Mouse (Mus musculus) bone marrow macrophage, adult 2 months (primary cell): ENCODE data around the gene Optn. TPM values are rescaled to one million over a fixed set of nuclear protein-coding genes. Genes with fewer than 3 reads are reported as not detected.

Source experiments
- H3K27ac ChIP-seq: 2 replicates; pipeline ENCODE4 v1.5.1; 2012; ENCODE audit warnings: low read depth, low read length; ENCODE audit not compliant: insufficient read depth
- H3K4me1 ChIP-seq: 2 replicates; pipeline ENCODE4 v1.6.1; 2012; ENCODE audit warnings: low read length; ENCODE audit not compliant: control insufficient read depth, insufficient read depth
- H3K4me3 ChIP-seq: 2 replicates; pipeline ENCODE4 v1.5.1; 2012; ENCODE audit warnings: mild to moderate bottlenecking, low read length, moderate library complexity; ENCODE audit not compliant: insufficient read depth
- CTCF ChIP-seq: IDR thresholded peaks from 2 replicates; pipeline ENCODE4 v1.5.1; 2012; ENCODE audit warnings: low read depth, mild to moderate bottlenecking, low read length, moderate library complexity
- POLR2A ChIP-seq: IDR thresholded peaks from 2 replicates; pipeline ENCODE4 v1.6.1; 2012; ENCODE audit warnings: mild to moderate bottlenecking, low read depth, low read length, borderline replicate concordance
- polyA plus RNA-seq: library from polyadenylated mRNA; stranded (reverse); fragments of >200 nt; gene quantifications from 2 replicates; pipeline ENCODE4 v1.2.4, GENCODE M21; 2012; ENCODE audit not compliant: missing spikeins, insufficient read depth, insufficient read length

Optn gene
- polyA plus RNA-seq, 1 experiment, result 11.6 TPM

DNA sequence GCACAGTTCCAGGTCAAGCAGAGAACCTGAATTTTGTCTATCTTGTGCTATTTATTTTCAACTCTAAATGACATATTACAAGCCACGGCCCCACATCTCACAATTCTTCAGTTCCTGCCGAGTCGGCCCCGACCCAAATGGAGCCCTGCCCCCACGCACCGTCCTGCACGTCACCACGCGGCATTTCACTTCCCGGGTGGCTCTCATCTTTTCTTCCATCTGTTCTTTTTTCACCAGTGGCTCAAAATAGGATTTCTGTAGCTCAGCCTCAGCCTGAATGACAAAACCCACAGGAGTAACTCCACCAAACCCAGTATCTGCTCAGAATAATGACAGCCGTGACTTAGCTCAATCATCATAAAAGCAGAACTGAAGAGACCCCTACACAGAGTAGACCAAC is 70.3 kb downstream of the Optn start:
- Histone ChIP-seq H3K4me3 (no peak overlapping the region), H3K27ac (no peak overlapping the region), H3K4me1 (no peaks in the 10 kb centered on the region)
- TF ChIP-seq CTCF (no peak), POLR2A (no peak)

DNA sequence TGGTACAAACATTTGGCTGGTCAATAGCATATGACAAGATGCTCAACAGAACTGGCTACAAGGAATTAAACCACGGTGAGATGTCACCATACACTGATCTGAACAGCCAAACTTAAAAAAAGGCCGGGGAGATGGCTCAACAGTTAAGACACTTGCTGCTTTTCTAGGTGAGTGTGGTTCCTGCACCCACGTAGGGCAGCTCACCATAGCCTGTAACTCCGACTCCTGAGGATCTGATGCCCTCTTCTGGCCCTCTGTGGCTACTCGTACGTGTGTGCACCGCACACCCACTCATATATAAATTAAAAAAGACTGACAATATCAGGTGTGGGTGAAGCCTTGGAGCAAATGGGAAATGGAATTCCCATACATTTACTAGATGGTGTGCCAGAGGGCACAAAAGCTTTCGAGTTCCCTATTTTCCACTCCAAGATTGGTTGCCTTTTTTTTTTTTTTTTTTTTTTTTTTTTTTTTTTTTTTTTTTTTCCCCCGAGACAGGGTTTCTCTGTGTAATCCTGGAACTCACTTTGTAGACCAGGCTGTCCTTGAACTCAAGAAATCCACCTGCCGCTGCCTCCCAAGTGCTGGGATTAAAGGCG is 74.9 kb downstream of the Optn start:
- TF ChIP-seq POLR2A, result no peak
- peak; percentile 31; the same call in 1 of the 2 replicates for TF ChIP-seq CTCF
- Histone ChIP-seq H3K4me3 (no peak overlapping the region), H3K4me1 (no peaks in the 10 kb centered on the region), H3K27ac (no peak overlapping the region)

DNA sequence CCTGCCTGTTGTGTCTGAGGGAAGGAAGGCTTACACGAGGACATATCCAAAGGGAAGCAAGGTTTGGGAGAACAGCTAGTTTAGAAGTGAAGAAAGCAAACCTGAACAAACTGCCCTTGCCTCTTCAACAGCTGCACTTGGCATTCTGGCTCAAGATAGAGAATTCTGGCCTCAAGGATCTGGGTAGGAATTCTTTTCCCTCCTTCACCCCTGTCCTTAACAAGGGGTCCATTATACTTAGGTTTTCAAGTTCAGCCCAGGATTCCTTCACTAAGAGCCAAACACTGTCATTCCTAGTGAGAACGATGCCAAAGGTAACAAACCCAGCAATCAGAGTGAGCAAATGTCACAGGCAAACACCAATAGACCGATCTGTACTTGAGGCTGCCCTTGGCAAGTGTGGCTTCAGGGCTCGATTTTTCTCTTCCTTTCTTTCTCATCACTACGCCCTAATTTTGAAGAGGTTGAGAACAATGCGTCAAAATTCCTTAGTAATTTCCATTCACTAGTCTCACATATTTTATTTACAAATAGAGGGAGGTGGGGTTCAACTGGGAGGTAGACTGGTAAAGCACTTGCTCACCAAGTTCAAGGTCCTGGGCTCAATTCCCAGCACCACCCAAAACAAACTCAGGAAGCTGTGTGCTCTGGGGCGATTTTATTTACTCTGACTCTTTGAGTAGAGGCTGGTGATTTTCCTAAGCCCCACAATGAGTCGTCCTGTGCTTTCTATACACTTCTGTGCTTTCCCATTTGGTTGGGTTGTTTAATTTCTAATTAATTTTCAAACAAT is 76.3 kb downstream of the Optn start:
- H3K4me1 ChIP-seq, result no peaks in the 10 kb centered on the region
- no peak overlapping the region for H3K27ac ChIP-seq
- TF ChIP-seq CTCF (no peak), POLR2A (no peak)
- no peak overlapping the region for H3K4me3 ChIP-seq

DNA sequence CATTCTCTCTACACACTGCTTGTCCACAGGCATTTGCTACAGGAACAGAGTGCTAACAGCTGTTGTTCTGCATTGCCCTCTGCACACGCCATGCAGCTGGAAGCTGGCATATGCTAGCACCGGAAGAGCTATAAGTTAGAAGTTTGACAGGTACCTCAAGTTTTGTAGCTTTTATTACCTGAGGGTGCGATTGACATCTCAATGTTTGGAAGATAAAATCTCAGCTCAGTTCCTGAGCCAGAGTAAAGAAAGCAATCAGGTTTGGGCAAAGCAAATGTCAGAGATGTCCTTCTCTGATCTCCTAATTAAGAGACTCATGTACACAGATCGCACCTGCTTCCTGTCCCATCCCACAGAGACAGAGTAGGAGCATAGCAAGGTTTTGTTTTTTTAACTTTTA is 77.1 kb downstream of the Optn start:
- Histone ChIP-seq H3K4me1 (no peaks in the 10 kb centered on the region), H3K27ac (no peak overlapping the region), H3K4me3 (no peak overlapping the region)
- TF ChIP-seq CTCF (no peak), POLR2A (no peak)

DNA sequence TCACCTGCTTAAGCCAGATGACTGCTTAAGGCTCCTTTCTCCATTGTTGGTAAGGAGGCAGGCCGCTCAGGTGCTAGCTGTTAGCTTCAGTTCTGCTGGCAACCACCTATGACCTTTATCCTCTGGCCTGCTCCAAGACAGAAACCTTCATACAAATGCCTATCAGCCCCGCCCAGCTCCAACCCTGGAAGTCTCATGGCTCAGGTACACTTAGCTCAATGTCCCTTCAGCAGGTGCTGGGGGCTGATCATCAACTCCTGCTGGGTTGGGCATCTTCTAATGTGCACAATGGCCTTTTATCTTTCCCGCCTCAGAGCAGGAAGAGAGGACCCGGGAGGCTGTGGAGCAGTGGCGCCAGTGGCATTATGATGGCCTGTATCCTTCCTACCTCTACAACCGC is 78.9 kb downstream of the Optn start:
- H3K27ac ChIP-seq, result no peak overlapping the region
- no peak overlapping the region for H3K4me3 ChIP-seq
- no peak for TF ChIP-seq CTCF
- TF ChIP-seq POLR2A, result no peak
- no peaks in the 10 kb centered on the region for H3K4me1 ChIP-seq

- Histone ChIP-seq H3K27ac (no peak overlapping the region), H3K4me1 (no peaks in the 10 kb centered on the region), H3K4me3 (no peak overlapping the region)
- TF ChIP-seq CTCF (no peak), POLR2A (no peak)
These were observed 79.9 kb downstream of the Optn start for GRCm38 (mm10) chr2:4983987-4984386.

DNA sequence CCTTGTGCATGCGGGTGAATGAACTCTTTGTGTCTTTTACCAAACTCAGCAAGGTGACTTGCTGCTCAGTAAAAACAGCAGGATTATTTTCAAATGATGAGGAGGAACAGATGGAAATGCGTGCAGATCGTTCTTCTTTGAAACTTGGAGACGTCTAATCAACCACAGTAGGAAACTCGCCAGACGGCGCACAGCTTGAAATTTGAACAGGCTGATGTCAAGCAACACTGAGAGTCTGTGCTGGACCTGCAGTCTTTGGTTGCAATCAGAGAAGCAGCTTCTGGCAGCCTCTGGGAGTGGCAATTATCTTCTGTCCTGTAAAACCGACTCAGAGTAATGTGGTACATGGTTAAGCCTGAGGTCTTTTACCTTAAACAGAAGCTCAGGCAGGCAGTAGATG is 85.8 kb downstream of the Optn start:
- no peaks in the 10 kb centered on the region for H3K4me1 ChIP-seq
- no peak overlapping the region for H3K4me3 ChIP-seq
- no peak overlapping the region for H3K27ac ChIP-seq
- no peak for TF ChIP-seq CTCF
- no peak for TF ChIP-seq POLR2A

- Histone ChIP-seq H3K27ac (no peak within 1 kb of the TSS), H3K4me1 (no peaks in the 10 kb centered on the region), H3K4me3 (no peak within 1 kb of the TSS)
- no peak for TF ChIP-seq CTCF
- no peak for TF ChIP-seq POLR2A
These were observed 88.0 kb downstream of the Optn start, which contains the start of gene Ucma for GRCm38 (mm10) chr2:4975807-4976206. Gene Ucma, plus strand, starts transcription at chr2:4976122.

Other genes starting within 250 kb of the Optn start
- gene Sephs1, start 182.5 kb downstream of the Optn start, polyA plus RNA-seq, result 19.0 and 21.5 TPM in 2 replicates
- 52.6 and 64.4 TPM in 2 replicates for gene Phyh, start 145.0 kb downstream of the Optn start, polyA plus RNA-seq
- not detected in 2 replicates for gene Ucma, start 87.9 kb downstream of the Optn start, polyA plus RNA-seq
- 13.4 and 13.7 TPM in 2 replicates for gene Mcm10, start 51.3 kb downstream of the Optn start, polyA plus RNA-seq
- 0.20 TPM in 1 of 2 replicates, not detected in the other for gene Ccdc3, start 73.7 kb upstream of the Optn start, polyA plus RNA-seq